Mouse (Mus musculus): ENCODE data around the gene Tada3. TPM values are rescaled to one million over a fixed set of nuclear protein-coding genes. Genes with fewer than 3 reads are reported as not detected.
A peak's percentile ranks its signal among the peaks of the same experiment; 100 is the strongest.

Tada3 gene
- polyA plus RNA-seq, 1 experiment, result 24.5 TPM

GRCm38 (mm10) chr6:113396270-113397030 lies 18.8 kb upstream of the Tada3 start:
- no peak for TF ChIP-seq POLR2A (IDR thresholded peaks at IDR 0.05; ENCODE audit: low read depth, low read length)
- H3K27ac ChIP-seq (ENCODE audit: insufficient read depth, low read depth, low read length), result peak overlapping the region; percentile 62
- H3K4me3 ChIP-seq (ENCODE audit: low read depth, low read length), result no peak overlapping the region
- H3K36me3 ChIP-seq (ENCODE audit: control insufficient read depth, insufficient read depth, low read length), result peaks cover 23% of the 10 kb centered on the region
- H3K4me1 ChIP-seq (ENCODE audit: control insufficient read depth, insufficient read depth, insufficient read length, low read length), result peaks cover 16% of the 10 kb centered on the region
- no peaks in the 10 kb centered on the region for H3K27me3 ChIP-seq (ENCODE audit: control insufficient read depth, insufficient read depth, low read length)
- 37% methylated on average over 10 of the region's 10 CpGs for WGBS

DNA sequence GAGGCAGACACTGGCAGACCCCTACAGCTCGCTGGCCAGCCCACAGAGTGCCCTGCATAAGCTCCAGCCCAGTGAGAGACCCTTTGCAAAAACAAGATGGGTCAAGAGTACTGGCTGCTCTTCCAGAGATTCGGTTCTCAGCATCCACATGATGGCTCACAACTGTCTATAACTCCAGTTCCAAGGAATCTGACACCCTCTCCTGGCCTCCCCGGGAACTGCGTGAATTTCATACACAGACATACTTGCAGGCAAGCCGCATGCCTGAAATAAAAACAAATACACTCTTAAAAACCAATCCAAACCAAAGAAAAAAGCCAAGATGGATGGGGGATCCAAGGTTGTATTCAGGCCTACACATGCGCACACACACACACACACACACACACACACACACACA lies 17.8 kb upstream of the Tada3 start:
- Histone ChIP-seq H3K27me3 (ENCODE audit: control insufficient read depth, insufficient read depth, low read length) (no peaks in the 10 kb centered on the region), H3K36me3 (ENCODE audit: control insufficient read depth, insufficient read depth, low read length) (peaks cover 23% of the 10 kb centered on the region), H3K27ac (ENCODE audit: insufficient read depth, low read depth, low read length) (no peak overlapping the region), H3K4me1 (ENCODE audit: control insufficient read depth, insufficient read depth, insufficient read length, low read length) (peaks cover 20% of the 10 kb centered on the region), H3K4me3 (ENCODE audit: low read depth, low read length) (no peak overlapping the region)
- 95% methylated on average over 6 of the region's 6 CpGs for WGBS
- TF ChIP-seq POLR2A (IDR thresholded peaks at IDR 0.05; ENCODE audit: low read depth, low read length) (no peak), CTCF (IDR thresholded peaks at IDR 0.05; ENCODE audit: extremely low read depth, insufficient read length, insufficient replicate concordance, low read depth, low read length) (no peak)

DNA sequence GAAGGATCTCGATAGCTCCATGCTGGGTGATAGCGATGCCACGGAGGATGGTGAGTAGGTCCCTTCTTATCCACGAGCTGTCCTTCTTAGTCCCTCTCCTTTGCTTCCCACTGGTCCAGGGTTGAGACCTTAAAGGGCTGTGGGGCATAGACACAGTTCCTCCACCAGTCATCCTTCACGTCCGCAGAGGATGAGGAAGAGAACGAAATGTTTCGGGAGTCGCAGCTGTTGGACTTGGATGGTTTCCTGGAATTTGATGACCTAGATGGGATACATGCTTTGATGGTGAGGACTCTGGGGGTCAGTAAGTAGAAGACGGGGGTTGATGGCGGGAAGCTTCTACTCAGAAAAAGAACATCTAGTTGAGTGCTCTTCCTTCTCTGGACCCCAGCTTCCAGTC lies 17.1 kb upstream of the Tada3 start:
- Histone ChIP-seq H3K4me1 (ENCODE audit: control insufficient read depth, insufficient read depth, insufficient read length, low read length) (peaks cover 22% of the 10 kb centered on the region), H3K36me3 (ENCODE audit: control insufficient read depth, insufficient read depth, low read length) (peaks cover 24% of the 10 kb centered on the region), H3K4me3 (ENCODE audit: low read depth, low read length) (no peak overlapping the region), H3K27me3 (ENCODE audit: control insufficient read depth, insufficient read depth, low read length) (no peaks in the 10 kb centered on the region), H3K27ac (ENCODE audit: insufficient read depth, low read depth, low read length) (no peak overlapping the region)
- TF ChIP-seq CTCF (IDR thresholded peaks at IDR 0.05; ENCODE audit: extremely low read depth, insufficient read length, insufficient replicate concordance, low read depth, low read length), result no peak
- no peak for TF ChIP-seq POLR2A (IDR thresholded peaks at IDR 0.05; ENCODE audit: low read depth, low read length)
- WGBS, result 93% methylated on average over 11 of the region's 11 CpGs

GRCm38 (mm10) chr6:113393951-113394350 lies 16.3 kb upstream of the Tada3 start:
- H3K4me1 ChIP-seq (ENCODE audit: control insufficient read depth, insufficient read depth, insufficient read length, low read length), result peaks cover 22% of the 10 kb centered on the region
- no peak overlapping the region for H3K27ac ChIP-seq (ENCODE audit: insufficient read depth, low read depth, low read length)
- peaks cover 30% of the 10 kb centered on the region for H3K36me3 ChIP-seq (ENCODE audit: control insufficient read depth, insufficient read depth, low read length)
- 79% methylated on average over 6 of the region's 6 CpGs for WGBS
- no peaks in the 10 kb centered on the region for H3K27me3 ChIP-seq (ENCODE audit: control insufficient read depth, insufficient read depth, low read length)
- TF ChIP-seq POLR2A (IDR thresholded peaks at IDR 0.05; ENCODE audit: low read depth, low read length) (no peak), CTCF (IDR thresholded peaks at IDR 0.05; ENCODE audit: extremely low read depth, insufficient read length, insufficient replicate concordance, low read depth, low read length) (no peak)
- no peak overlapping the region for H3K4me3 ChIP-seq (ENCODE audit: low read depth, low read length)

GRCm38 (mm10) chr6:113392387-113393071 lies 14.8 kb upstream of the Tada3 start:
- Histone ChIP-seq H3K27ac (ENCODE audit: insufficient read depth, low read depth, low read length) (no peak overlapping the region), H3K36me3 (ENCODE audit: control insufficient read depth, insufficient read depth, low read length) (peaks cover 35% of the 10 kb centered on the region), H3K27me3 (ENCODE audit: control insufficient read depth, insufficient read depth, low read length) (no peaks in the 10 kb centered on the region), H3K4me1 (ENCODE audit: control insufficient read depth, insufficient read depth, insufficient read length, low read length) (peaks cover 22% of the 10 kb centered on the region), H3K4me3 (ENCODE audit: low read depth, low read length) (peak overlapping the region; percentile 50)
- WGBS, result 9% methylated on average over 51 of the region's 51 CpGs
- no peak for TF ChIP-seq POLR2A (IDR thresholded peaks at IDR 0.05; ENCODE audit: low read depth, low read length)
- no peak for TF ChIP-seq CTCF (IDR thresholded peaks at IDR 0.05; ENCODE audit: extremely low read depth, insufficient read length, insufficient replicate concordance, low read depth, low read length)

- Histone ChIP-seq H3K4me3 (ENCODE audit: low read depth, low read length) (peak overlapping the region; percentile 50), H3K36me3 (ENCODE audit: control insufficient read depth, insufficient read depth, low read length) (peaks cover 40% of the 10 kb centered on the region), H3K27ac (ENCODE audit: insufficient read depth, low read depth, low read length) (no peak overlapping the region), H3K4me1 (ENCODE audit: control insufficient read depth, insufficient read depth, insufficient read length, low read length) (peaks cover 22% of the 10 kb centered on the region), H3K27me3 (ENCODE audit: control insufficient read depth, insufficient read depth, low read length) (no peaks in the 10 kb centered on the region)
- WGBS, result 30% methylated on average over 10 of the region's 10 CpGs
- TF ChIP-seq CTCF (IDR thresholded peaks at IDR 0.05; ENCODE audit: extremely low read depth, insufficient read length, insufficient replicate concordance, low read depth, low read length), result no peak
- no peak for TF ChIP-seq POLR2A (IDR thresholded peaks at IDR 0.05; ENCODE audit: low read depth, low read length)
Observed at GRCm38 (mm10) chr6:113392015-113392386, 14.3 kb upstream of the Tada3 start.

DNA sequence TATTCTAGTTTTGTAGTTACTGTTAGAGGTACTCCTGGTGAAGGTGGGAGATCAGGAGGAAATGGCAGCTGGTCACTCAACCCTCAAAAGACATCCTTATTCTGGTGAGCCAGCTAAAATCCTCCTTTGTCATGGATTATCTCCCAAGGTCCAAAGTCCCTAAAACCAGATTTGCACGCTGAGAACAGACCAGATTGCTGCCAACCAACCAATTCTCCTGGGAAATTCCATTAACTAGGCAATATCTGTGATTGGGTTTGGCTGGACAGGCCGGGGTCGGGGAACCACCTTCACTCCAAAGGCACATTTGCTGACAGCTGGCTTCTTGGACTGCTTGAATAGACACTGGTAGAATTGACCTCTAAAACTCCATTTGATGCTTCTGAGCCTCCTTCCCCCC lies 13.0 kb upstream of the Tada3 start:
- H3K4me1 ChIP-seq (ENCODE audit: control insufficient read depth, insufficient read depth, insufficient read length, low read length), result peaks cover 14% of the 10 kb centered on the region
- H3K27ac ChIP-seq (ENCODE audit: insufficient read depth, low read depth, low read length), result peak overlapping the region; percentile 34; the same call in 1 of the 2 replicates
- no peak overlapping the region for H3K4me3 ChIP-seq (ENCODE audit: low read depth, low read length)
- peaks cover 50% of the 10 kb centered on the region for H3K36me3 ChIP-seq (ENCODE audit: control insufficient read depth, insufficient read depth, low read length)
- 23% methylated on average over 3 of the region's 3 CpGs for WGBS
- no peaks in the 10 kb centered on the region for H3K27me3 ChIP-seq (ENCODE audit: control insufficient read depth, insufficient read depth, low read length)
- TF ChIP-seq POLR2A (IDR thresholded peaks at IDR 0.05; ENCODE audit: low read depth, low read length) (no peak), CTCF (IDR thresholded peaks at IDR 0.05; ENCODE audit: extremely low read depth, insufficient read length, insufficient replicate concordance, low read depth, low read length) (no peak)
